Mouse (Mus musculus): ENCODE results near the gene Mgat5.

Mgat5 gene

GRCm38 (mm10) chr1:127306024-127306771 lies 101.4 kb downstream of the Mgat5 start:
- DNase-seq (ENCODE audit: low spot score in 2 of 2), result no peak

DNA sequence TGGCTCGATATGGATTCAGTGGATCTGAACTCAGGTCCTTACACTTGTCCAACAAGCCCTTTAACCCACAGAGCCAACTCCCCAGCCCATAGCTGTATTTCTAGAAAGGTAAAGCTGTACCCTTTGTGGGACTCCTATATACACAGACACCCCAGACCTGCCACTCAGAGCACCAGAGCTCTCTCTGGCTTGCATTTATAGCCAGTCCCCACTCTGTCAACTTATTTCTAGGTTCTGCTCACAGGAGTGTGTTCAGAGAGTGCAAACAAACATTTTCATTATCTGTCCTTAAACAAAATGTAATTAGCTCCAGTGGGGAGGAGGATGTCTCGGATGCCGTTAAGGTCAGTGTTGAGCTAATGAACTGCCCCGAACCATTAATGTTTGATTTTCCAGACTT lies 102.5 kb downstream of the Mgat5 start:
- DNase-seq (ENCODE audit: low spot score in 2 of 2), result no peak

DNA sequence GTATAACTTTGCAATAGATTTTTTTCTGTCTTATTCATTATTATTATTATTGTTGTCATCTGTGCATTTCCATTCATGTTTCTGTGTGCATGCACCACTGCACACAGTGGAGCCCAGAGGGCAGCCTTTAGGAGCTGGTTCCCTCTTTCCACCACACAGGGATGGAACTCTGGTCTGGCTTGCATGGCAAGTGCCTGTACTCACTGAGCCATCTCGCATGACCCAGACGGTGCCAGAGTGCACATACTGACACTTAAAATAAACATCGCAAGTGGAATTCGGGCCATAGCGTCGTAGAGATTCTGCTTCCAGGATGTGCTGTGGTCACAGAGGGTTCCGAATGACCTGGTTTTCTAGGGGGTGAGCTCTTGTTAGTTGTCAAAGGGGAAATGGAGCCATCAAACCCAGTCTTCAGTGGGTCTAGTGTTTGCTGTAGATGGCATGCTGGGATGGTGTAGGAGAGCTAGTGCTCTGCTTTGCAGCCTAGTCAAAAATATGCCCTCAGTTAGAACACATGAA lies 103.5 kb downstream of the Mgat5 start:
- no peak for DNase-seq (ENCODE audit: low spot score in 2 of 2)

DNA sequence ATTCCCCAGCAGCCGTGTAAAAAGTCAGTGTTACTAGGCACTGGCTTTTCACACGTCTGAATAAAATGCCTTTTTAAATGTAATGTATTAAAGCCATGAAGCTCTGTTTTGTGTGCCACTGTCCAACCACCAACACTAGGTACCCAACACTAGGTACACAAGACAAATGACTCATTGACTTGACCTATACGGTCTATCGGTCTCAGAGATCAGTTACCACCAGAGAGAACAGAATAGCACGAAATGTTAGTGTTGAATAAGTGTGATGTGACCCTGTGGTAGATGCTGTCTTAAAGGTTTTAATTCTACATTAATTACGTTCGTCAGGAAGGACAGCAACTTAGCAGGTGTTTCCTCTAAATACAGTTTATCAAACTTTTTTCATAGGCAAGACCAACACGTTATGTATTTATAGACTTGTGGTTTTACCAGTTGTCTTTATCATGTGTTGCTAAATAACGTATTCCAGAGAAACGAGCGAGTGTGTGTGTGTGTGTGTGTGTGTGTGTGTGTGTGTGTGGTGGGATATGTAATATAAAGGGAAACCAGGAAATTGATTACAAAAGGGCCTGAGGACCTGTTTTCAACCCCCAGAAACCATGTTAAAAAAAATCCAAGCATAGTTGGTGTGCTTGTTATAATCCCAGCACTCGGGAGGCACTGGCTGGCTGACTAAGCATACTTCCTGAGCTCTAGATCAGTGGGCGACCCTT lies 104.3 kb downstream of the Mgat5 start:
- DNase-seq (ENCODE audit: low spot score in 2 of 2), result no peak

GRCm38 (mm10) chr1:127310011-127310410 lies 105.2 kb downstream of the Mgat5 start:
- no peak for DNase-seq (ENCODE audit: low spot score in 2 of 2)

DNA sequence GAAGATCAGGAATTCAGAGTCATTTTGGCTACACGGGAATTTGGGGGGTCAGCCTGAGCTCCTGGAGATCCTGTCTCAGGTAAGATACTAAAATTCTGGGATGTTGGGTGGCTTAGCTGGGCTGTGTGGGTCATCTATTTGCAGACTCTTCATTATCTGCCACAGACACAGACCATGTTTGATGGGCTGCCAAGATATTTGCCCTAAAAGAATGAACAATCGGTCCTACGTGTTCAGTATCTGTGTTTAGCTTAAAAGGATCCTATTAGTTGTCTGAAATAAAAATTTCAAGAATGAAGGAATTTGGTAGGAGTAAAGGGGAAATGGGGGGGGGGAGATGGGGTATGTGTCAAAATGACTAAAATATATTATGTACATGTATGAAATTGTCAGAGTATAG lies 105.9 kb downstream of the Mgat5 start:
- DNase-seq (ENCODE audit: low spot score in 2 of 2), result no peak

DNA sequence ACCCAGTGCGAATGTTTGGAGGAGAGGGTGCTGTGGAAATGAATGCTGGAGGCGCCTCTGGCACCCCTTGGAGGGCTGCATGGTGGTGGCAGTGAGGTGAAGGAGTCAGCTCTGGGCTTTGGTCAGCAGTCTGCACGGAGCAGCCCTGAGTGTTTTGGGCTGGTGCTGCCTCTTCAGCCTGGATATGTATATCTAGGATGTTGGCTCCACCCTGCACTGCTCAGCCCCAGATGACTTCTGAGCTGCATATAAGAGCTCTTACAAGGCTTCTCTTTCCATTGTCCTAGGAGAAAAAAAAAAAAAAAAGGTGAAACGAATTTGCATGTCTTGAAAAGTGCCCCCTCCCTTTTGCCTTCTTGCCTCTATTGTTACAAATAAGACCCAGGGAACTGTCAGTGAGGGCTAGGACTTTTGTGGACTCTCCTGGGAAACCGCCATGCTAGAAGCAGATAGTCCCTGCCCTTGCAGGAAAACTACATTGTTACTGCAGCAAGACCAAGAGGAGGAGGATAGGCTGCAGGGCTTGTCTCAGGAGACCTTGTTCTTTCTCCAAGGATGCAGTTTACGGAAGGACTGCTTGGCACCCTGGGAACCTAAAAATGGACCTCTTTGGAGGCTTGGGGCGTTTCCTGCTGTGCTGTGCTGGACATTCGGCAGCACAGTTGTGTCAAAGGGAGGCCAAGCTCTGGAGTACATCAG lies 109.0 kb downstream of the Mgat5 start:
- DNase-seq (ENCODE audit: low spot score in 2 of 2), result no peak

DNA sequence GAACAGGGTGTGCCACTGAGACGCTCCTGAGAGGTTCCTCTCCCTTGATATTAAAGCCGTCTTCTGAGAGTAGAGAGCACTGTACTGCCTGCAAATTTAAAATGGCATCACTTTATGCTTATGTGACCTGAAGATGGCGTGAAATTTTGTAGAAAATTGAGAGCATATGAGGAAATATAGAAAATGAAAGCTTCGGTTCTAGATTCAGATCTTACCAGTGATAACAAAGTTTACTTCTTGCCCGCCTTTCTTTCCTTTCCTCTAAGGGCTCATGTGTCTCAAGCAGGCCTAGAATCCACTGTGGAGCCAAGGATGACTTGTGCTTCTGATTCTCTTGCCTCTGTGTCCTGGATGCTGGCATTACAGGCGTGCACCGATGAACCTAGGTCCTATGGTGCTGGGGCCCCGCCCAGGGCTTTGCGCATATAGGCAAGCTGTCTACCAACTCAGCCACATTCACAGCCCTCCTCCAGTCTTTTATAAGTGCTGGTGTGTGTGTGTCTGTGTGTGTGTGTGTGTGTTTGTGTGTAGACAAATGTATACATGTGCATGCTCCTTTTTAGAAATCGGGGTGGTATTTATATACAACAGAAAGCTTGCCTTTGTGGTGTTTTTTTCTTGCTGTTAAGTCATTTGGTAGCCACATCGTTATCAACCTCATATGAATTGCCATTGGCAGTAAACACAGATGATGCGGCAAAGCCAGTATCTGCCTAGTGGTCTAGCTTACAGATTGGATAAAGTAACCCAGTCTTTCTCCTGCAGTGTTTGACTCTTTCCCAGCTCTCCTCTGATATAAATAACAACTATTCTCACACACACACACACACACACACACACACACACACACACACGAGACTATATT lies 111.2 kb downstream of the Mgat5 start:
- DNase-seq (ENCODE audit: low spot score in 2 of 2), result no peak

- DNase-seq (ENCODE audit: low spot score in 2 of 2), result no peak
Measured at GRCm38 (mm10) chr1:127316651-127317050, 111.8 kb downstream of the Mgat5 start.

- no peak for DNase-seq (ENCODE audit: low spot score in 2 of 2)
Measured at GRCm38 (mm10) chr1:127317541-127317940, 112.7 kb downstream of the Mgat5 start.

DNA sequence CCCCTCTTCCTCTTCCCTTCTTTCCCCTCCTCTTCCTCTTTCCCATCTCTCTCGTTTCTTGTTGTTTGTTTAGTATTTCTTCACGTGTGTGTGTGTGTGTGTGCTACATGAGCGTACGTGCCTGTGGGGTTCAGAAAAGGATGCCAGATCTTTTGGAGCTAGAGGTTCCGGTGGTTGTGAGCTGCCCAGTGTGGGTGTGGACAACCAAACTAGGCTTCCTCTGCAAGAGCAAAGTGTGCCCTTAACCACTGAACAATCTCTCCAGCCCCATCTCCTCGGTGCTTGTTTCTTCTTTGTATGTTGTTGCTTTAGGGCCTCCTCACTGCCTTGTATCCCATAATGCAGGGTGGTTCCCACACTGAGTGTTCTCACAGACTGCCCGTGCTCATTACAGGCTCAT lies 113.7 kb downstream of the Mgat5 start:
- no peak for DNase-seq (ENCODE audit: low spot score in 2 of 2)

GRCm38 (mm10) chr1:127319768-127320167 lies 115.0 kb downstream of the Mgat5 start:
- no peak for DNase-seq (ENCODE audit: low spot score in 2 of 2)

- no peak for DNase-seq (ENCODE audit: low spot score in 2 of 2)
Measured at GRCm38 (mm10) chr1:127320956-127321355, 116.1 kb downstream of the Mgat5 start.

DNA sequence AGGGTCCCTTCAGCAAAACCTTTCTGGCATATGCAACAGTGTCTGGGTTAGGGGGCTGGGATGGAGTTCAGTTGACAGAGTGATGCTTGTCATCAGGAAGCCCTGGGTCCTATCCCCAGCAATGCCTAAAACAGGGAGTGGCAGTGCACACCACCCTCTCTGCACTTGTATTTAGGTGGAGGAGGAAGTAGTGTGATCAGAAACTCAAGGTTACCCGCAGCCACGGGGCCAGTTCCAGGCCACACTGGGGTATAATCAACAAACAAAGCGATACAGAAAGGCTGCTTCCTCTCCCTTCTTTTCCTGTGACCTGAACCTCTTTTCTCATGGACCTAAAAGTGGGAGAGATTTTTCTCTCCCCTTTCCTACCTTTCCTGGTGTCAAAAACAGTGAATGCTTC lies 116.8 kb downstream of the Mgat5 start:
- DNase-seq (ENCODE audit: low spot score in 2 of 2), result no peak

DNA sequence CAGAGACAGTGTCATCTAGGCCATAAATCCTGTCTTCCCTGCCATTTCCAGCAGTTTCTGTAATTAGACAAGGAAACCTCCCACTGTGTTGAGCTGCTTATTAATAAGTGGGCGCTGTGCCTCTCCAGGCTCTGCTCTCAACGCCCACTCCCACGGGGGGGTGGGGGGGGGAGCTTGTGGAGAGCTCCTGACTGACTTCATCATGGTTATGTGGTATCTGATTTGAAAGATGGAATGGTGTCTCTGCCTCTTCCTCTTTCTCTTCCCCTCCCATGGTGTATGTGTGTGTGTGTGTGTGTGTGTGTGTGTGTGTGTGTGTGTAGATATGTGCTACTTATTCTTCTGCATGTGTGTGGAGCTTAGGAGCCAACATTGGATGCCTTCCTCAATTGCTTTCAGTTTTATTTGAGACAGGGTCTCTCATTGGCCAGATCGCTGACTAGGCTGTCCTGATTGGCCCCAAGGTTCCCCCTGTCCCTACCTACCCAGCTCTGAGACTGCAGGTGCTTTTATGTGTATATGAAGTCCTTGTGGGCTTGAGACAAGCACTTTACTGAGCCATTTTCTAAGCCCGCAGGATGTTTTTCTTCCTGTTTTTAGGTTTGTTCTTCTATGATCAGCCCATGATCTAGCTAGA lies 117.5 kb downstream of the Mgat5 start:
- DNase-seq (ENCODE audit: low spot score in 2 of 2), result peak; percentile 24 to 27

GRCm38 (mm10) chr1:127325601-127326198 lies 120.9 kb downstream of the Mgat5 start:
- DNase-seq (ENCODE audit: low spot score in 2 of 2), result no peak

DNA sequence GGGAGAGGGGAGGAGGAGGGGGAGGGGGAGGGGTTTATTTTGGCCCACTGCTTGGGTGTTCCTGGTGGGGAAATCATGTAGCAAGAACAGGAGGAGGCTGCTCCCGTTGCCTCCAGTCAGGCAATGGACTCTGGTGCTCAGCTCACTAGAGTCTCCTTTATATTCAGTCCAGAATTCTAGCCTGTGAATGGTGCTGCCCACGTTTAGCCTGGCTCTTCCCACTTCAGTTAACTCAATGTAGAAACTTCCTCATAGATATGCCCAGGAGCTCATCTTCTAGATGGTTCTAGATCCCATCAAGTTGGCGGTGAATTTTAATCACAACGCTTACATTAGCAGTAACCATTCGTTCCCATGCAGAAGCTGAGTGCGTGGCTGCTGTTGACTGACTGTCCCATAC lies 123.0 kb downstream of the Mgat5 start:
- DNase-seq (ENCODE audit: low spot score in 2 of 2), result no peak

DNA sequence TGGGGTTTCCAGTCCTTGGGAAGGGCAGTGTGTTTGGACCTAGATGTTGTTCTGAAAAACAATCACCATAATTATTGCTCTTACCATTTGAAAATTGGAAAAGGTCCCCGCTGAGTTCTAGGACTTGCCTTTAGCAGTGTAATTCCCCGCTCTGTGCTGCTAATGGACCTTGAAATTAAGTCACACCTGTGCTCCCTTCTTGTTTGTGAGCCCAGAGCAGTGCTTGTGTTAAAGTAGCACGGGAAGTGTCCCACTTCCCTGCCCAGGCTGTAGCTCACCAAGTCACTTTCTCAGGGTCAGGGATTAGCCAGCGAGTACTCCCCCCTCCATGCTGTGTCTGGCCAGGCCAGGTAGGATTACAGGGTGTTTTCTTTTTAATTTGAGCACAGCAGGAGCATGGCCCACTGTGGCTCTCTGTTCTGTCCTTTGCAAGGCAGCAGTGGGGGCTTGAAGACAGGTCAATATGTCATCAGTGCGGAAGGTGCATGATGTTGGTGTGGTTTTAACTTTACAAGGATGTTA lies 123.6 kb downstream of the Mgat5 start:
- no peak for DNase-seq (ENCODE audit: low spot score in 2 of 2)

- DNase-seq (ENCODE audit: low spot score in 2 of 2), result no peak
Measured at GRCm38 (mm10) chr1:127329810-127330209, 125.0 kb downstream of the Mgat5 start.

DNA sequence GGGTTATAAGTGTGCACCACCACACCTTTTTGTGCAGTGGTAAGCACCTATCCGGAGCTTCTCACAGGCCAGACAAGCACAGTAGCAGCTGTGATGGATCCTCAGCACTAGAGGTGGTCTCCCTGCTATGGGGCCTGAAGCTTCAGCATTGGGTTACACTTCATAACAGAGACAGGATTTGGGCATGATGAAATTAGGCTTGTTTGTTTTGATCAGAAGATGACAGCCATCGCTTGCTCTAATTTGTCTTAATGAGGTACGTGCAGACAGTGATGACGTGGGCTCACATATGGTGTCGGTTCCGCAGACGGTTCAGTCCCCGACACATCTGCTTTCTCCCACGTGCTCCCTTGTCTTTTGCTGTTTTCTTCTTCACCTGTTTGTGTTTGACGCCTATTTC lies 132.9 kb downstream of the Mgat5 start:
- no peak for DNase-seq (ENCODE audit: low spot score in 2 of 2)
